Mouse (Mus musculus) lung, postnatal 25 days (tissue): ENCODE measurements at regions not wholly inside any gene's neighbourhood (a gene's known extent, or its start where the extent isn't known, plus 50 kb on each side); places are given as distances from the start of the nearest gene placed in this dataset.

ENCODE experiments used
- DNase-seq: peaks from one replicate; pipeline ENCODE4 v3.0.0; 2022; ENCODE audit warnings: low spot score

- DNase-seq, result no peak
Measured at GRCm38 (mm10) chrX:166725761-166726503, 140.4 kb upstream of the Egfl6 start.

GRCm38 (mm10) chrX:166718075-166718474 is 132.6 kb upstream of the Egfl6 start:
- no peak for DNase-seq

- DNase-seq, result no peak
Measured at GRCm38 (mm10) chrX:166709306-166709705, 123.8 kb upstream of the Egfl6 start.

GRCm38 (mm10) chrX:166708106-166708505 is 122.6 kb upstream of the Egfl6 start:
- DNase-seq, result no peak

GRCm38 (mm10) chrX:166707029-166707428 is 121.5 kb upstream of the Egfl6 start:
- DNase-seq, result no peak

GRCm38 (mm10) chrX:166704311-166704710 is 118.8 kb upstream of the Egfl6 start:
- DNase-seq, result no peak

- DNase-seq, result no peak
Measured at GRCm38 (mm10) chrX:166694219-166694618, 108.7 kb upstream of the Egfl6 start.

- DNase-seq, result no peak
Measured at GRCm38 (mm10) chrX:166688779-166689178, 103.3 kb upstream of the Egfl6 start.

- no peak for DNase-seq
Measured at GRCm38 (mm10) chrX:166673404-166673803, 87.9 kb upstream of the Egfl6 start.

GRCm38 (mm10) chrX:166672617-166673016 is 87.1 kb upstream of the Egfl6 start:
- DNase-seq, result no peak

GRCm38 (mm10) chrX:166671853-166672252 is 86.3 kb upstream of the Egfl6 start:
- no peak for DNase-seq

GRCm38 (mm10) chrX:166666304-166666703 is 80.8 kb upstream of the Egfl6 start:
- no peak for DNase-seq

- DNase-seq, result peak; percentile 72
Measured at GRCm38 (mm10) chrX:166661808-166662207, 76.3 kb upstream of the Egfl6 start.

GRCm38 (mm10) chrX:166661043-166661718 is 75.7 kb upstream of the Egfl6 start:
- DNase-seq, result peak; percentile 66

- DNase-seq, result no peak
Measured at GRCm38 (mm10) chrX:166660715-166661042, 75.2 kb upstream of the Egfl6 start.

GRCm38 (mm10) chrX:166652400-166652799 is 66.9 kb upstream of the Egfl6 start:
- peak; percentile 34 for DNase-seq

- no peak for DNase-seq
Measured at GRCm38 (mm10) chrX:166645713-166646112, 60.2 kb upstream of the Egfl6 start.

- no peak for DNase-seq
Measured at GRCm38 (mm10) chrX:166641256-166641655, 55.7 kb upstream of the Egfl6 start.

GRCm38 (mm10) chrX:166640258-166640657 is 54.7 kb upstream of the Egfl6 start:
- no peak for DNase-seq
